Mouse (Mus musculus): ENCODE data around the gene Gcsh. TPM values are rescaled to one million over a fixed set of nuclear protein-coding genes. Genes with fewer than 3 reads are reported as not detected.
A peak's percentile ranks its signal among the peaks of the same experiment; 100 is the strongest.

Gcsh gene
- polyA plus RNA-seq, 1 experiment = 23.2 TPM

GRCm38 (mm10) chr8:116942284-116943058, 50.9 kb downstream of the Gcsh start:
- H3K36me3 ChIP-seq (ENCODE audit: control insufficient read depth, insufficient read depth) = no peaks in the 10 kb centered on the region
- peak overlapping the region; percentile 73 for H3ac ChIP-seq (ENCODE audit: control insufficient read depth, insufficient read length)
- no peaks in the 10 kb centered on the region for H3K27me3 ChIP-seq (ENCODE audit: control insufficient read depth, insufficient read depth, insufficient read length)
- no peak for TF ChIP-seq POLR2AphosphoS2 (IDR thresholded peaks at IDR 0.05; ENCODE audit: insufficient read length, low read depth)
- TF ChIP-seq TCF3 (IDR thresholded peaks at IDR 0.05; ENCODE audit: insufficient read length, low read depth) = no peak
- no peak for TF ChIP-seq POLR2A (IDR thresholded peaks at IDR 0.05; ENCODE audit: insufficient read length, low read depth)
- TF ChIP-seq SRF (IDR thresholded peaks at IDR 0.05; ENCODE audit: control insufficient read depth, insufficient read length, low read depth) = no peak
- no peak for TF ChIP-seq CEBPB (IDR thresholded peaks at IDR 0.05; ENCODE audit: insufficient read depth, poor library complexity, severe bottlenecking)
- TF ChIP-seq E2F4 (IDR thresholded peaks at IDR 0.05; ENCODE audit: insufficient read depth) = no peak
- TF ChIP-seq TCF12 (IDR thresholded peaks at IDR 0.05; ENCODE audit: insufficient read depth, poor library complexity, severe bottlenecking) = no peak
- TF ChIP-seq USF1 (IDR thresholded peaks at IDR 0.05; ENCODE audit: low read depth) = no peak
- no peak overlapping the region for H3K4me2 ChIP-seq (ENCODE audit: low read depth)
- H3K79me2 ChIP-seq (ENCODE audit: control insufficient read depth, insufficient read depth) = no peaks in the 10 kb centered on the region
- H3K4me3 ChIP-seq = no peak overlapping the region

GRCm38 (mm10) chr8:116935506-116935905, 57.8 kb downstream of the Gcsh start:
- H3ac ChIP-seq (ENCODE audit: control insufficient read depth, insufficient read length) = no peak overlapping the region
- no peaks in the 10 kb centered on the region for H3K27me3 ChIP-seq (ENCODE audit: control insufficient read depth, insufficient read depth, insufficient read length)
- no peak for TF ChIP-seq MYOG (IDR thresholded peaks at IDR 0.05; ENCODE audit: control insufficient read depth in 1 of 3, insufficient read depth in 1 of 3, insufficient read length in 2 of 3, low read depth in 2 of 3)
- TF ChIP-seq MAX (IDR thresholded peaks at IDR 0.05; ENCODE audit: low read depth) = no peak
- TF ChIP-seq REST (IDR thresholded peaks at IDR 0.05; ENCODE audit: insufficient read depth, insufficient read length) = no peak
- no peak for TF ChIP-seq TCF3 (IDR thresholded peaks at IDR 0.05; ENCODE audit: insufficient read length, low read depth)
- TF ChIP-seq TCF12 (IDR thresholded peaks at IDR 0.05; ENCODE audit: insufficient read depth, poor library complexity, severe bottlenecking) = no peak
- no peak for TF ChIP-seq E2F4 (IDR thresholded peaks at IDR 0.05; ENCODE audit: insufficient read depth)
- no peak for TF ChIP-seq CEBPB (IDR thresholded peaks at IDR 0.05; ENCODE audit: insufficient read depth, poor library complexity, severe bottlenecking)
- no peak for TF ChIP-seq POLR2AphosphoS2 (IDR thresholded peaks at IDR 0.05; ENCODE audit: insufficient read length, low read depth)
- TF ChIP-seq USF1 (IDR thresholded peaks at IDR 0.05; ENCODE audit: low read depth) = no peak
- no peak for TF ChIP-seq SRF (IDR thresholded peaks at IDR 0.05; ENCODE audit: control insufficient read depth, insufficient read length, low read depth)
- TF ChIP-seq MYOD1 (IDR thresholded peaks at IDR 0.05; ENCODE audit: control insufficient read depth in 1 of 3, insufficient read length in 2 of 3, low read depth in 2 of 3) = no peak
- no peak for TF ChIP-seq POLR2A (IDR thresholded peaks at IDR 0.05; ENCODE audit: insufficient read length, low read depth)
- H3K79me2 ChIP-seq (ENCODE audit: control insufficient read depth, insufficient read depth) = no peaks in the 10 kb centered on the region
- peaks cover 4% of the 10 kb centered on the region for H3K36me3 ChIP-seq (ENCODE audit: control insufficient read depth, insufficient read depth)
- no peak overlapping the region for H3K4me3 ChIP-seq
- no peak overlapping the region for H3K4me2 ChIP-seq (ENCODE audit: low read depth)

- H3ac ChIP-seq (ENCODE audit: control insufficient read depth, insufficient read length) = no peak overlapping the region
- no peak overlapping the region for H3K4me3 ChIP-seq
- no peak overlapping the region for H3K4me2 ChIP-seq (ENCODE audit: low read depth)
- H3K79me2 ChIP-seq (ENCODE audit: control insufficient read depth, insufficient read depth) = no peaks in the 10 kb centered on the region
- H3K27me3 ChIP-seq (ENCODE audit: control insufficient read depth, insufficient read depth, insufficient read length) = no peaks in the 10 kb centered on the region
- peaks cover 4% of the 10 kb centered on the region for H3K36me3 ChIP-seq (ENCODE audit: control insufficient read depth, insufficient read depth)
- TF ChIP-seq CEBPB (IDR thresholded peaks at IDR 0.05; ENCODE audit: insufficient read depth, poor library complexity, severe bottlenecking) = no peak
- no peak for TF ChIP-seq MYOG (IDR thresholded peaks at IDR 0.05; ENCODE audit: control insufficient read depth in 1 of 3, insufficient read depth in 1 of 3, insufficient read length in 2 of 3, low read depth in 2 of 3)
- no peak for TF ChIP-seq TCF12 (IDR thresholded peaks at IDR 0.05; ENCODE audit: insufficient read depth, poor library complexity, severe bottlenecking)
- TF ChIP-seq POLR2AphosphoS2 (IDR thresholded peaks at IDR 0.05; ENCODE audit: insufficient read length, low read depth) = no peak
- TF ChIP-seq TCF3 (IDR thresholded peaks at IDR 0.05; ENCODE audit: insufficient read length, low read depth) = no peak
- no peak for TF ChIP-seq REST (IDR thresholded peaks at IDR 0.05; ENCODE audit: insufficient read depth, insufficient read length)
- TF ChIP-seq MYOD1 (IDR thresholded peaks at IDR 0.05; ENCODE audit: control insufficient read depth in 1 of 3, insufficient read length in 2 of 3, low read depth in 2 of 3) = no peak
- TF ChIP-seq USF1 (IDR thresholded peaks at IDR 0.05; ENCODE audit: low read depth) = no peak
- TF ChIP-seq MAX (IDR thresholded peaks at IDR 0.05; ENCODE audit: low read depth) = no peak
These were observed 58.4 kb downstream of the Gcsh start for GRCm38 (mm10) chr8:116934976-116935375.

Other genes with a start within 250 kb of the Gcsh start
- 37.1 TPM for gene Cmc2, start 72.1 kb downstream of the Gcsh start, polyA plus RNA-seq (2012; fragmentation: generic; extraction: Trizol)
- gene Cenpn, start 71.8 kb downstream of the Gcsh start, polyA plus RNA-seq (2012; fragmentation: generic; extraction: Trizol) = 9.2 TPM
- gene Atmin, start 50.1 kb downstream of the Gcsh start, polyA plus RNA-seq (2012; fragmentation: generic; extraction: Trizol) = 7.8 TPM
- gene 1700030J22Rik, start 14.6 kb downstream of the Gcsh start, polyA plus RNA-seq (2012; fragmentation: generic; extraction: Trizol) = 1.5 TPM
- gene Pkd1l2, start 88.9 kb upstream of the Gcsh start, polyA plus RNA-seq (2012; fragmentation: generic; extraction: Trizol) = 0.01 TPM
- gene Bco1, start 102.3 kb upstream of the Gcsh start, polyA plus RNA-seq (2012; fragmentation: generic; extraction: Trizol) = 0.02 TPM
- 3.7 TPM for gene Gan, start 164.6 kb upstream of the Gcsh start, polyA plus RNA-seq (2012; fragmentation: generic; extraction: Trizol)

All from myocyte (in vitro differentiated cells).